Mouse (Mus musculus) retina, postnatal 1 day (tissue): ENCODE data around the gene Gm38392.

Source experiments
- DNase-seq: peaks from one replicate; pipeline ENCODE4 v3.0.0-alpha.2; 2012

Gene Gm38392

GRCm38 (mm10) chr3:88214971-88215552, 71.9 kb downstream of the Gm38392 start:
- DNase-seq: no peak

DNA sequence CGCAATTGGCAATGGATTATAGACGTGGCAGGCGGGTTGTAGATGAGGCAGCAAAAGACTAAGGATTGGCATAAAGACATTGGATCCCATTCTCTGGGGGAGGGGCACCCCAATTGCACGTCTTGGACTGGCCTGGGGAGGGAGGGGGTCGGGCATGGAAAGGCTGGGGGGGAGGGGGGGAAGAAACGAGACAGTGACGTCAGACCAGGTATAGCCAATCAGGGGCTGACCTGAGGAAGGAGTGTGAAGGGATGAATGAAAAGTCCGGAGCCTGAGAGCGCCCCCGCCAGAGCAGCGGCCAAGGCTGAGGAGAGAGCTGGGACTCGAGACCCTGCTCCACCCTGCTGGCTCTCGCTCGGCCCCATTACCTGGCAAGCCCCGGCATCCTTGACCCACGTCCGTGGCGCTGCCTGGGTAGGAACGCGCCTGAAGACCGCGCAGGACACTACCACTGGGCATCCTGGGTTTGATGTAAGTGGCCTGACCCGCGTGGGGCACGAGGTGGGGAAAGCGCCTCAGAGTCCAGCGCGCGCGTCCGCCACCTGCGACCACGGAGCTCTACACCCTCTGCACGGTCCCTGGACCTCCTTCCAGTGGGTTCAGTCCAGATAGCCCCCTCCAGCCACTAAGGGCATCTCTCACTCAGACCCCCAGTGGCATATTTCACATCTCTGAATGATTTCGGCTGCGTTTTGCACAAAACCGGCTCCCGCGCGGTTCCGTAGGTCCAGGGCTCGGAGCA, 72.6 kb downstream of the Gm38392 start:
- DNase-seq: peak; percentile 50

DNA sequence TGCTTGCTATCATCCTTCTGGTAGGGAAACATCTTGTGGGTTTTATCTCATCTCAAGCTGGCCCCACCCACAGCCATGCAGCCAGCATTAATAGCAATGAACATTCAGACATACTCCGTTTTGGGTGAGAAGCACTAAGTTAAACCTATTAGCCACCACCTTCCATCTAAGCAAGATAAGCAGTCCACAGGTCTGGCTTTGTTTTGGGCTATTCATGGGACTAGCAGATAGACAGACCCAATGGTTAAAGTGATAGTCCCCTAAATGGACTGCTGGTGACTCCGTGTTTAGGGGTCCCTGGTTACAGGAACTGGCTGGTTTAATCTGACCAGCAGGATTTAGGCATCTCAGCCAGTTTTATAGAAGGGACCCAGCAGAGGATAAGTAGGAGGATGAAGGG, 74.0 kb downstream of the Gm38392 start:
- DNase-seq: no peak

DNA sequence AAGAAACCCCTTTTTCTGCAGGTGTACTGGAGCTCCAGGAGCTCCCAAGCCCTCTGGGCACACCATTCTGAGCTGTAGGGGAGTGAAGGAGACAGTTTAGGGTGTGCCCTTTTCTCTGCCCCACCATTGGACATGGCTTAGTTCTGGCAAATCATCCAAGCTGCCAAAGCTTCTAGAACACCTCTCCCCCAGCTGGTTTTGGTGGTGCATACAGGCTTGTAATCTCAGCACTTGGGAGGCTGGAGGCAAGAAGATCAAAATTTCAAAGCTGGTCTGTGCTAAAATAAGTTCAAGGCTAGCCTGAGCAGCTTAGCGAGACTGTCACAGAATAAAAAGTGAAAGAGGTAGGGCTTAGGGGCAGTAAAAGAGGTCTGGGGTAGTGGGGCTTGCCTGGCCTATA, 74.7 kb downstream of the Gm38392 start:
- DNase-seq: no peak

DNA sequence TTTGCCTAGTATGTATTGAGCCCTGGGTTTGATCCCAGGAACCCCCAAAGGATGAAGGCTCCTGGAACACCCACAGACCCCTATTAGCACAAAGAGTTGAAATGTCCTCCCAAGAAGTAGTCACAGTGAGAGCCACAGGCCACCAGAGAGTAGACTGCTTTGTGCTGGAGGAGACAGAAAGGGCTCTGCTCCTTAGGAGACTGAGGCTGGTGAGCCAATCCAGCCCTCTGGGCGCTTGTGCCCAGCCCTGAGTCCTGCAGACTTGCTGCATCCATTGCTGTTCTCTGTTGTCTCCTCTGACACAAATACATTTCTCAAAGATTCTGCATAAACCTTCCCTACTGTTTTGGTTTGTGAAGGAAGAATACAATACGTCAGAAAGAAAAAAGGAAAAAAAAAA, 76.1 kb downstream of the Gm38392 start:
- no peak for DNase-seq

GRCm38 (mm10) chr3:88210121-88210520, 76.9 kb downstream of the Gm38392 start:
- DNase-seq: no peak

- DNase-seq: no peak
Observed at GRCm38 (mm10) chr3:88209306-88209705, 77.7 kb downstream of the Gm38392 start.

GRCm38 (mm10) chr3:88208226-88208720, 78.7 kb downstream of the Gm38392 start:
- no peak for DNase-seq

DNA sequence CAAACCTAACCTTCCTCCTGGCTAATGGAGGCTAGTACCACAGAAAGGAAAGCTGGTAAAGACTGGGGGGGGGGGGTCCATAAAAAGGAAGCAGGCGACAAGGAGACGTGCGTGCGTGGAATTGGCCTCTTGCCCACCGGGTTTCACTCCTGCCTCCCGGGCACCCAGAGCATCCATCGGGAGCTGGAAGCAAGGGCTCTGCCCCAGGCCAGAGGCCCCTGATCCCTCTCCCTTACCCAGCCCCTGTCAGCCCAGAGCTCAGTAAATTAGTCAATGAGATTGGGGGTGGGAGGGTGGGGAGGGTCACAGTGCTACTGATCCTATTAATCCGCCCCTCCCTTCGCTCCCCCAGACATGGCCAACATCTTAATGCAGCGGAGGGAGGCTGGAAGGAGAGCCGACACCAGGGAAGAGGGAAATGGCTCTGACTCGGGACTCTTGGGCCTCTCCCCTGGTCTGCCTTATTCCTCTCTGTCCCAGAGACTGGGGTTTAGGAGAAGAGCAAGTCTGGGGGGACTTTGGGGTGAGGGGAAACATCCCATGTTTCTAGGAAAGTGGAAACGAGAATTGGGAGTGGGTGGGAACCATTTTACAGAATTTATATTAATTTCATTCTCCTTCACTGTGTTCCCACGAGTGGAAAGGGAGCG, 79.4 kb downstream of the Gm38392 start:
- DNase-seq: peak; percentile 56

GRCm38 (mm10) chr3:88206901-88207371, 80.1 kb downstream of the Gm38392 start:
- peak; percentile 46 for DNase-seq

- no peak for DNase-seq
Observed at GRCm38 (mm10) chr3:88206500-88206899, 80.5 kb downstream of the Gm38392 start.

DNA sequence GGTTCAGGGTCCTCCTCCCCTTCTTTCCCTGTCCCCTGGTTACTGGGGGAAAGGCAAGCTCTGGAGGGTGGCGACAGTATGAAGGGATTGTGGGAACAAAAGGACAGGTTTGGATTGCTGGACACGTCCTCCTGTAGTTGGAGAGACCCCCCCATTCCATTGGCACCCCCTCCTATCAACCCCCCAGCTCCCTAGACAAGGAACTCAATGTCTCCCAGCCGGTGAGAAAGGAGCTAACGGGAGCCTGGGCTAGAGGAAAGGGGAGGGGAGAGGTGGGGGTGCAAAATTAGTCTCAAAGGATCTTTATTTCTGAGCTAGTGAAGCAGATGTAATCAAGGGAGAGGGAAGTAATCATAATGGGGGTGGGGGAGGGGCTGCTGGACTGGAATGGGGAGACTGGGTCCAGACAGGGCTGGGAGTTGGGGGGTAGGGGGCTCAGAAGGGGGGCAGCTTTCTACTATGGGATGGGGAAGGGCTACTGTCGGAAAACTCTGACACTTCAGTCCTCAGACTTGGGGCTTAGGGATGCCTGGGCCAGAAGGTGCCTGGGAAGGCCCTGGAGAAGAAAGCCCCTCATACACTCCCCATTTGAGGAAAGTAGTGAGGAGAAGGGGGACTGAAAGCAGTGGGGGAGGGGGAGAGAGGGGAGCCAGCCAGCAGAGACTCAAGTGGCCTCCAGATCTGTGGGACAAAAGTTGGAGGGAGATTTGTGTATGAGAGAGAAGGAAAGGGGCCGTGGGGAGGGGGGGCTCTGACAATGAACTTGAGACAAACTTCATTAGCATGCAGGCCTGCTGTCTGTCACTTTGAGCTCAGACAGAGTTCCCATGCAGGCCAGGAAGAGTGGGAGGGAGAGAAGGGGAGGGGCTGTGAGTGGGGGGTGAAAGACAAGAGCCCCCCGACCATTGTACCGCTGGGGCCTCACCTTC, 81.2 kb downstream of the Gm38392 start:
- peak; percentile 89 for DNase-seq

DNA sequence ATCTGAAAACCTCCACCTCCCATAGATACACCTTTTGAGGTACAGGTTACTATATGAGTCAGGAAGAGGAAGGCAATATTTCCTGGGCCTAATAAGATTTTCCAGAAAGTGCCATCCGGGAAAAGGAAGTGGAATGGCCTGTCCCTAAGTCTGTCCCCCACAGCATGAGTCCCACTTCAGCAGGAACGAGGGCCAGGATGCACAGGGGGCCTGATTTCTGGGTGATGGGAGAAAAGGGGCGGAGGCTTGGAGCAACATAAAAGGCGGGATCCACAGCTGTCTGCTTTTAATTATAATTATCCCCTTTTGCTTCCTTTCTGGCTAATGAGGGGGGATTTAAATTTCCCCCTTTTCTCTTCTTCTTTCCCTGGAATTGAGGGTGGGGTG, 81.8 kb downstream of the Gm38392 start:
- DNase-seq: no peak

GRCm38 (mm10) chr3:88204751-88205150, 82.3 kb downstream of the Gm38392 start:
- DNase-seq: peak; percentile 66

DNA sequence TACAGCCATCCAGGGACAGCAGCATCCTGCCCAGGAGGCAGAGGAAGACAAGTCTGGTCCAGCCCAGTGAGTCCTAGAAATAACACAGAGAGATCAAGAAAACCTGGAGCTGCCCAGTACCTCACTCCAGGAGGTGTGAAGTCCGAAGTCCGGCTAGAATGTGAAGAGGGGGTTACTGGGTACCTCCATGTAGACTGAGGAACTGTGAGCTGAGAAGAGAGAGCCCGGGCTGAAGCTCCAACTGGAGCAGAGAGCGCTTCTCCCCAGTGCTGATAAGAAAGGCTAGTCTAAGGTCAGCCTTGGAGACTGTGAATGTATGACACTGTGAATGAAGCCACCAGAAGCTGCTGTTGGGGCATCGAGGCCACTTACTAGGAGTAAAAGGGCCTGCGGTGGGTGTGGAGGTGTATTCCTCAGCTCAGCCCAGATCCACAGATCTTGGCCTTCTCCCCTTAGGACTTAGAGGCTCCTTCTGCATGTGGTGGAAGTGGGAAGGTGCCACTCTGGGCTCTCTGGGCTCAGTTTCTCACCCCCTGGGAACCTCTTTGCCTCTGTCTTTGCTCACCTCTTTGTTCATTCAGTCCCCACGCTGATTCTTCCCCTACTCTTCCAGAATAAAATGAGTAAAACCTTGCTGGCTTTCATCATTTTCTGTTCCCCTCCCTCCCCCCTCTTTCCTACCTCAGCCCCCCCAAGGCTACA, 82.9 kb downstream of the Gm38392 start:
- DNase-seq: no peak

- DNase-seq: no peak
Observed at GRCm38 (mm10) chr3:88203456-88203855, 83.6 kb downstream of the Gm38392 start.

DNA sequence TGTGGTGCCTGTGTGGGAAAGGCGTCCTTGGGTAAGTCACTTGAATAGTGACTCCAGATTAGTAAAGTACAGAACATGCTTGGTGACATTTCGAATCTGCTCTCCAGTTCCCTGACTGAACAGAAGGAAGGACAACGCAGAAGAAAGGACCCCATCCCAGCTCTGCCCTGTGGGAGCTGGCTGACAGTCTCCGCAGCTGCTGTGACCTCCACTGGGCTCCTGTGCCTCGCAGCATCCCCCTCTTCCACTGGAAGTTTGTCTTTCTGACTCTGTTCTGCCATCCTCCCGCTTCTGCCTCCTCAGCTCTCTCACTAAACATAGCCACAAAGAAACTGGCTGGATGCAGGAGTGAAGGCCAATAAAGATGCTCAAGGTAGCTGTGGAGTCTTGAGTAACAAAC, 84.0 kb downstream of the Gm38392 start:
- DNase-seq: no peak

GRCm38 (mm10) chr3:88201640-88202039, 85.4 kb downstream of the Gm38392 start:
- DNase-seq: no peak

DNA sequence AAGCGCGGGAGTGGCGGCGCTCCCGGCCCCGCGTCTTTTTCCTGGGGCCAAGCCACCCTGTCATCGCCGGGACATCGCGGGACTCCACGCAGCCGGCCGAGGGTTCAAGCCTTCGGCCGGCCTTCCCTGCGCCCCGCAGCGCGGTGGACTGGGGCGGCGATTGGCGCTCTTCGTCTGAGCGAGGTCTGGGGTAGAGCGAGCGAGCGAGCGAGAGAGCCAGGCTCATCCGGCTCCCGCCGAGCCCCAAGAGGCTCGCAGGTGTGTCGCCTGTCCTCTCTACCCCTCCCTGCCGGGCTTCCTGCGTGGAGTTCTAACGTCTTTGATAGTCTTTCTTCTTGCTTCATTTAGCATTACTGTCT, 86.1 kb downstream of the Gm38392 start:
- DNase-seq: no peak

GRCm38 (mm10) chr3:88200161-88200971, 86.6 kb downstream of the Gm38392 start:
- peak; percentile 46 for DNase-seq

DNA sequence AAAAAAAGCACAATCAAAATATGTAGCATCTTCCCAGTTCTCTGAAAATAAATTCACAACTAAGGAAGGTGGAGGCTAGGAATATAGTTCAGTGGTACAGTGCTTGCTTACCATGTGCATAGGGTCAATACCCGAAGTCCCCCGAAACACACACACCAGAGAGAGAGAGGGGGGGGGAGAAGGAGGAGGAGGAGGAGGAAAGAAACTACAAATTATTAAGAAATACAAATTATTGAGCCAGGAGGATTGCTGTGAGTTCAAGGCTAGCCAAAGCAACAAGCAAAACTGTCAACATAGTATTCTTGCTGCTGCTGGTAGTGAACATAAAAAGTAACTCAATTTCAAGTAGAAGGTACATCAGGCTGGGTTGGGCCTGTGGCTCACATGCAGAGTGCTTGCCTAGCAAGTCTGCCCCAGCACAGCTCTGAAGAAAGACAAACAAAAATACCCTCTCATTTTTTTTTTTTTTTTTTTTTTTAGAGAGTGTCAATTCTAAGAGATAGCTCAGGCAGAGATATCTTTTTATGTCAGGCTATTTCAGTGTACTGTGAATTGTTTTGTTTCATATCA, 87.4 kb downstream of the Gm38392 start:
- no peak for DNase-seq
